Mouse (Mus musculus) common myeloid progenitor, adult 5-6 weeks (primary cell): ENCODE data around the gene Lats1. TPM values are rescaled to one million over a fixed set of nuclear protein-coding genes. Genes with fewer than 3 reads are reported as not detected.

Experiments
- ATAC-seq: replicated peaks from 2 replicates; pipeline ENCODE4 v1.8.0; 2016; ENCODE audit warnings: low read depth, mild to moderate bottlenecking, moderate TSS enrichment, inconsistent platforms; ENCODE audit not compliant: poor library complexity, severe bottlenecking
- total RNA-seq: library from RNA; stranded (forward); fragments of 200-1000, 187-1606 nt; gene quantifications from 2 replicates; pipeline ENCODE4 v1.2.3, GENCODE M21; 2017

The Lats1 gene
- 17.5 and 19.8 TPM in 2 replicates for total RNA-seq

GRCm38 (mm10) chr10:7680731-7681301 lies at the start of gene Lats1, which contains the start of gene Pcmt1:
Gene Lats1, plus strand, starts transcription at chr10:7681214.
Gene Pcmt1, minus strand, starts transcription at chr10:7681136.
- peak; percentile 64 for ATAC-seq

DNA sequence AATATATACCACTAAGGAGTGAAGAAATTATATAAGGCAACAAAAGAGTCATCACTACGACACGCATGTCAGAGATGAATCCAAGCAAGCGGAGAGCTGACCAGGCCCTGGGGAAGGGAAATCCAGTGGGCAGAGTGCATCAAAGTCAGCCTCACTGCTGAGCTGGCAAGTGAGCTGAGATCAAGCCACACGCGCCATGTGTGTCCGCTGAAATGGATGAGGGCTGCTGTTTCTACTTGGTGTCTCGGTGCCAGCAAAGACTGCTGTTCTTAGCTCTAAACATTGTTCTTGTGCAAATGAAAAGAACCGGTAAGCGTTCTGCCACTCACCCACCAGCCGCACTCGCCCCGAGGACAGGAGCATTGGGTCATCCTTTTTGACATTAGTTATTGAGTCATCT lies 40.6 kb upstream of the Lats1 start:
- ATAC-seq, result no peak

DNA sequence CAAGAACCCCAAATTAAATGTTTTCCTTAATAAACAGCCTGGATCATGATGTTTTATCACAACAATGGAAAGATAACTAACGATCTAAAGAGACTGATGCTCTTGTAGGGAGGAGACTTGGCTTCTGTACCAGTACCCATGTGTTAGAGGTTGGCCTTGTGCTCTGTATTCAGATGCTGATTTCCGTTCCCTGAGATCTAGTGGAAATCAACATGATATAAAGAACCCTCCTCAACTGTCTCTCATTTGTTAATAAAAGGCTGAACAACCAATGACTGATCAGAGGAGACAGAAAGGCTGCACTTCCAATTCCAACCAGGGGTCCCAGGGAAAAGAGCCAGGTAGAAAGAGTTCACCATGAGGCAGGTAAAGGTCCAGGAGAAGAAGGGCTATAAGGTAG lies 35.1 kb upstream of the Lats1 start:
- no peak for ATAC-seq

GRCm38 (mm10) chr10:7649059-7649458 lies 32.0 kb upstream of the Lats1 start:
- ATAC-seq, result no peak

- ATAC-seq, result no peak
Measured at GRCm38 (mm10) chr10:7651057-7651456, 30.0 kb upstream of the Lats1 start.

DNA sequence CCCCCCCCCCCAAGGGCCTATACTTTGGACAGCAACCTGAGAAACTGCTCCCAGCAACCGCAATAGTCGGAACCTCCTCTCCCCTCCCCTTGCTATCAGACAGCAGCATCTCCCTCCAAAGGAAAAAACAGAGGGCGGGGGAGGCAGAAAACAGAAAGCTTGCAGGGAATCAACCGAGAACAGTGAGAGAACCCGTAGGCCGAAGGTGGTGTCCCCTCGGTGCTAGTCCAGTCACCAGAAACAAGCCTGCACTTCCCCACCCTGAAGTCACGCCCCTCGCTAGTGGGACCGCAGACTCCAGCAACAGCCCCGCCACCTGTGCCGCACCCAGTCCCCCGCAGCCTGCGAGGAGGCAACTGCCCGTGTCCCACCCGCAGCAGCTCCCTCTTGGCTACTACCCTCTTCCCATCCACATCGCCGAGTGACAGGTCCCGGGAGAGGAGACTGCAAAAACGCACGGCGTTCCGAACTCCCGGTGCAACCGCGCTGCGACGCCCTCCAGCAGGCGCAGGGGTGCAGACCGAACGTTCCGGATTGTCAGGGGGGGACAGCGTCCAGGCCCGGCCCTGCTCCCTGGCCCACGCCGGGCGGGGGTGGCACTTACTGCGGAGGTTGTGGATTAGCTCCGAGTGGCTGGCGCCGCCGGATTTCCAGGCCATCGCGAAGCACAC lies 18.4 kb upstream of the Lats1 start:
- peak; percentile 62 for ATAC-seq

DNA sequence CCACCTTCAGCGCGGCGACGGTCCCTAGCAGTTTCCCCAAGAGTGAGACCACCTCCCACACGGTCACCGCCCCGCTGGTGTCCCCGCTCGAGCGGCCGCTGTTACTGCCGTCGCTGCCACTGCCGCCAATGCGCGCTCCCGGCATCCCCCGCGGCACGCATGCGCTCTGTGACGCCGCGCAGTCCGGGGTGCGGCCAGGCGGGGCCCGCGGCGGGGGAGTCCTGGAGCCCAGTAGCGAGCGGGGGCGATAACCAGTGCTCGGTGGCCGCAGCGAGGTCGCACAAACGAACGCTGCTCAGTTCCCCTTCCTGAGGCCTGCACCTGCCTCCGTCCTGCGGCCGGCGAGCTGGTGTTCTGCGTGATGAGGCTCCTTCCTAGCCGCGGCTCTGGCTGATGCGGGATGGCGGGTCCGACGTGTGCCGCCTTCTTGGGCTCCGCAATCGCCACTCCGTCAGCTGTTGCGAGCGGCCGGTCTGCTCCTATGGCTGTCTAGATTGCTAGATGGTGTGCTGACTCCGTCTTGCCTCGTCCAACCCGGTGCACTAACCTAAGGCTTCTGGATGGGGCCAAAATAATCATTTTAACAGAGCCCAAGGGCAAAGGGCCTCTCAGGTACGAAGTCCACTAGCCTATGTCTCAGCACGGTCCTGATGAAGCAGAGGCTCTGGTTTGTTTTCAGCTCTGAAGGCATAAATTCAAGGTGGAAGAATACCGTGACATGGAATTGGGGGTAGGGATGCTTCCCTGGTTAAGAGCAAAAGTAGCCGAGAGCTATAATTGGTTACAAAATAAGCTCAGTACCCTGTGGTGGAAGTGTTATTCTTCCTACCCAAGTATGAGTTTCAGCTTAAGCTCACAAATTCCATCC lies 17.6 kb upstream of the Lats1 start:
- ATAC-seq, result peak; percentile 59

DNA sequence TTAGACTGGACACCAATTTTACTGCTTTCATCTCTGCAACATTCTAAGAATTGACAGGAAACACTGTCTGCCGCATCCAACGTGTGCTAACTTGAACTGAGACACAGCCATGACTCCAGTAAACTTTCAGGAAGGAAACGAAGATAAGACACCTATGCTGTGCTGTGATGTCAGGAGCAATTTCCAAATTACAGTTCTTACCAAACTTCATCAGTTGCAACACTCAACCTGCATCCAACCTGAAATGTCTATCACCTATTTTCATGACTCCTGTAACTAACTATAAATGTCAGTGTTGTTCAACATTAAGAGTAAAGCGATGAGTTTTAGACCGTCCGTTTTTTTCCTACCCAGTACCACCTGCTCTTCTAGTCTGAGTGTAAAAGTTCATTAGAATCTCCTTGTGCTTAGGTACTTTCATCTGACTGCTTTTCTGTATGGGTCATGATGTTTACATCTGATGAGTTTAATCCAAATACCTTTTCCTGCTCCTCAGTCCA lies 16.9 kb upstream of the Lats1 start:
- ATAC-seq, result no peak

DNA sequence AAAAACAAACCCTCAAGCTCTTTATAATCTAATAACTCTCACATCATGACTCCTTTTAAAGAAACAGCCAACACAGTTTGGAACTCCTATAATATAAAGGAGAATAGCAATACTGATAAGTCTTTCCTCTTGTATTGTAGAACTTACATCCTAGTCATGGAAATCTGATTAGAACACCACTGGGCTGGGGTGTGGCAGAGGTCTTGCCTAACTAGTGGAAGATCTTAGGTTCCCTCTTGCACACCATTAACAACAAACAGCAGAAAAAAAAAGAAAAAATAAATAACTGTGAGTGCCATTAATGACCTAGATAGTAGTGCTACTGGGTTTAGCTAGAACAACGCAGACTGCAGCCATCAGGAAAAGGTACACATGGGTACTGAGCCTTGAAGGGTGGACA lies 16.1 kb upstream of the Lats1 start:
- no peak for ATAC-seq

DNA sequence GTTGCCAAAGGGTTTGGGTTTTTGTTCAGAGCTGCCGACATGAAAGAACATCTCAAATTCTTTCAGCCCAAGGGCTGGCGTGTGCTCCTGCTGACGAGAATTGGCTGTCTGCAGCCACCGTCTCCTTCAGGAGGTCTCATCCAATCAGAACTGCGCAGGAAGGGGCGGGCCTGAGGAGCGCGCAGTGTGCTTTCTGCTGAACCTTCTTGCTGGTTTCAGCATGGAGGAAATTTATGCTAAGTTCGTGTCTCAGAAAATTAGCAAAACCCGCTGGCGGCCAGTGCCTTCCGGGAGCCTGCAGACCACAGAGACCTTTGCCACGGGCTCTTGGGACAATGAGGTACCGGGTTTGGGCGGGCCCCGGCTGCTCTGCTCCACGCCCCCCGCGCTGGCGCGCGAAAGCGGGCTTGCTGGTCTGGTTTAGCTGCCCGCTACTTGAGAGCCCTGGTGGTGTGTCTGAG lies 13.6 kb upstream of the Lats1 start, which contains the start of gene Nup43:
Gene Nup43 (plus strand): TSS at position 162 of the 461 bp plus-strand sequence.
- ATAC-seq, result peak; percentile 75

GRCm38 (mm10) chr10:7673673-7674072 lies 7.3 kb upstream of the Lats1 start:
- ATAC-seq, result peak; percentile 99

- ATAC-seq, result peak; percentile 77
Measured at GRCm38 (mm10) chr10:7681343-7682025, 470 bp downstream of the Lats1 start.

DNA sequence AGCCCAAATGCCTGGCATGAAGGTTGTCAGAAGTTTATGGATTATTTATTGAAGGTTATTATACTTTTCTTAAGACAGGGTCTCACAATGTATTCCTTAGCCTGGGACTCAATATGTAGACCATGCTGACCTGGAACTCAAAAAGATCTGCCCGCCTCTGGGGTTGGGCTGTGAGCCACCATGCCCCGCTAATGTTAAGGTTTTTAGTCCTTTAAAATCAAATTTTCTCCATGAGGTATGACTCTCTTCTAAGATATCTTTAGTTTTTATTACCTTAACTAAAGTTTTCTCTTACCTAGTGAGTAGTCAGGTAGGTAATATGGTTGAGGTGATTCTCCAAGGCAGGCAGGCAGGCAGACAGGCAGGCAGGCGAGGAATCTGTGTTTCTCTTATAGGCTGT lies 1.2 kb downstream of the Lats1 start:
- ATAC-seq, result no peak

DNA sequence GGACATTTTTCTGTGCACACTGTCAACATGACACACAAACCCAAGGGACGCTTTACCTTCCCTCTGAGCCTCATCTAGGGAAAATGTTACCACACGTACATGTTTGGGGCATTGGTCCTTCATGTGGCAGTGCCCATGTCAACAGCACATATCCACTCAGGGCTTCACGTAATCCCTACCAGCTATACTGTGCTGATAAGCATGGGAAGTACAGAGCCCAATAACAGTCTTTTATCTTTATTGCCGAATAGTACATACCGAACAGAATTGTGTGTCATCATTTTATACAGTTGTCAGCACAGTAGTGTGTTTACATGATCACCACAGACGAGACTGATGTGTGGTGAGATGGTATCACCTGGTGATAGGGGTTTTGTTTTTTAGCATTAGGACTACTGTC lies 5.9 kb downstream of the Lats1 start:
- ATAC-seq, result no peak

DNA sequence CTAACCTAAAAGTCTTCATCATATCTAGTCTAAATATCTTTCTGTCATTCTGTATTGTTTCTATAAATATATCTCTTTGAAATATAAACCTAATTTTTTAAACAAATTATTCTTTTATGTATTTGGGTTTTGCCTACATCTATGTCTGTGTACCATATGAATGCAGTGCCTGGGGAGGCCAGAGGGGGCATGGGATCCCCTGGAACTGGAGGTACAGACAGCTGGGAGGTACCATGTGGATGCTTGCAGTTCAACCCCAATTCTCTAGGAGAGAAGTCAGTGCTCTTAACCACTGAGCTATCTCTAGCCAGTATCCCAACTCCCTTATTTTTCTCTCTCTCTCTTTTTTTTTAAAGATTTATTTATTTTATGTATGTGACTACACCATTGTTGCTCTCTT lies 14.3 kb downstream of the Lats1 start:
- ATAC-seq, result peak; percentile 83

DNA sequence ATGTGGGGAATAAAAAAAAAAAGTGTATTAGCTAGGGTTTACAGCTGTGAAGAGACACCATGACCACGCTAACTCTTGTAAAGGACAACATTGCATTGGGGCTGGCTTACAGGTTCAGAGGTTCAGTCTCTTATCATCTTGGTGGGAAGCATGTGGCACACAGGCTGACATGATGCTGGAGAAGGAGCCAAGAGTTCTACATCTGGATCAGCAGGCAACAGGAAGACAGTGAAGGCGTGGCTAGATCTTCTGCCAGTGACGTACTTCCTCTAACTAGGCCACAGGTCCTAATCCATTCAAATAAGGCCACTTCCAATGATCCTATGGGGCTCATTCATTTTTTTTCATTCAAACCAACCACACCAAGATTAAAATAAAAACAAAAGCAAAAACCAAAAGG lies 19.1 kb downstream of the Lats1 start:
- ATAC-seq, result 0 out of 2 replicates have a peak, but pooled peaks have one; percentile 54

DNA sequence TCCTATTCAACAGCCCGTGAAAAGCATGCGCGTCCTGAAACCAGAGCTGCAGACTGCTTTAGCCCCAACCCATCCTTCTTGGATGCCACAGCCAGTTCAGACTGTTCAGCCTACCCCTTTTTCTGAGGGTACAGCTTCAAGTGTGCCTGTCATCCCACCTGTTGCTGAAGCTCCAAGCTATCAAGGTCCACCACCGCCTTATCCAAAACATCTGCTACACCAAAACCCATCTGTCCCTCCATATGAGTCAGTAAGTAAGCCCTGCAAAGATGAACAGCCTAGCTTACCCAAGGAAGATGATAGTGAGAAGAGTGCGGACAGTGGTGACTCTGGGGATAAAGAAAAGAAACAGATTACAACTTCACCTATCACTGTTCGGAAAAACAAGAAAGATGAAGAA lies 21.6 kb downstream of the Lats1 start:
- no peak for ATAC-seq

DNA sequence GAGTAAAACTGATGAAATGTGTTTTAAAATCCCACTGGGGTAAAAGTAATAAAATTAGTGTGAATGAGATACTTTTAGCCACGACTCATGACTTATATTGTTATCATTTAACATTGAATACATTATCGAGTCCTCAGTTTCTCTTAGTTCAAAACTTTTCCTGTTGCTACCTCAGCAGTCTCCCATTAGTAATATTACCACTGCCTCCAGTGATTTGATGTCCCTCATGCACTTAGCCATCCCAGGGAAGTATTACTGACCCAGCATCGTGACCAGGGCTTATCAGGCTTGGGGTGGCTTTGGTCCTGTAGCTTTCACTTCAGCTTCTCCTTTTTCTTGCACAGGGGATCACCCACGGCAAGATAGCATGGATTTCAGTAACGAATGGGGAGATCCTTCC lies 29.1 kb downstream of the Lats1 start:
- no peak for ATAC-seq

- no peak for ATAC-seq
Measured at GRCm38 (mm10) chr10:7712506-7712905, 31.5 kb downstream of the Lats1 start.

DNA sequence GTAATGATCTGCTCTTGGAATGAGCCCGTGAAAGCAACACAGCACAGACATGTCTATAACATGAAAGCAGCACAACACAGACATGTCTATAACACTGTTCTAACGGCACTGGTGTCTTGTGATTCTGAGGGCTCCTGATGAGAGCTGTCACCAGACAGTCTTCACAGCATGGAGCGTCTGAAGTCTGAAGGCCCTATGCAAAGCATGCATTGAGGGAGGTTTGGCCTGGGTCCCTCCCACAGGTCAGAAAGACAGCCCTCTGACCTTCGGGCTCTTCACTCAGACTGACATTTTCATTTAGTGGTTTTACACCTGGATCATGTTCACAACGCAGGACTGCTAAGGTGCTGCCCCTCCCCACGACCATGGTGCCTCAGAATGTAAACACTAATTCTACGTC lies 34.0 kb downstream of the Lats1 start:
- ATAC-seq, result no peak
